Mouse (Mus musculus): ENCODE measurements around the gene Cnga3. TPM values are rescaled to one million over a fixed set of nuclear protein-coding genes. Genes with fewer than 3 reads are reported as not detected.

Cnga3 gene
- polyA plus RNA-seq, 1 experiment from 2014 or later = not detected

DNA sequence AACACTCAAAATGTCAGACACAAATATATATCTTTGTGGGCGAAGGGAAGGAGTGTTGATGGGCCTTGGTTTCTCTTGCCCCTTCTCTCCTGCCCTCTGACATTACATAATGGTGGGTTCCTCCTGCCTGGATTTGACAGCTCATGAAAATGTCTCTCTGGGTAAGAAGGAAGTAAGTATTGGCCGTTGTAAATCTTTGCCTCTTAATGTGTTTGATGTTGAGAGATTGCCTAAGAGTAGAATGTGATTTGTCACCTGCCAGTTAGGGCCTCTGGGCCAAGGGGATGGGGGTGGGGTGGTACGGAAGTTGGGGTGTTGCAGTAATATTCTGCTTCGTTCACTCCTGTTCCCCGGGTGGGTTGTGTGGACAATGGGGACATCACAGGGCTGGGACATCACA, 86.4 kb downstream of the Cnga3 start:
- 0% methylated on average over 4 of the region's 5 CpGs for WGBS (ENCODE audit: missing documents)
- Histone ChIP-seq H3K4me3 (ENCODE audit: inconsistent target) (peak overlapping the region; percentile 74), H3K27ac (peak overlapping the region; percentile 71), H3K36me3 (ENCODE audit: inconsistent target) (no peaks in the 10 kb centered on the region), H3K79me2 (ENCODE audit: inconsistent target) (peaks cover 56% of the 10 kb centered on the region)

DNA sequence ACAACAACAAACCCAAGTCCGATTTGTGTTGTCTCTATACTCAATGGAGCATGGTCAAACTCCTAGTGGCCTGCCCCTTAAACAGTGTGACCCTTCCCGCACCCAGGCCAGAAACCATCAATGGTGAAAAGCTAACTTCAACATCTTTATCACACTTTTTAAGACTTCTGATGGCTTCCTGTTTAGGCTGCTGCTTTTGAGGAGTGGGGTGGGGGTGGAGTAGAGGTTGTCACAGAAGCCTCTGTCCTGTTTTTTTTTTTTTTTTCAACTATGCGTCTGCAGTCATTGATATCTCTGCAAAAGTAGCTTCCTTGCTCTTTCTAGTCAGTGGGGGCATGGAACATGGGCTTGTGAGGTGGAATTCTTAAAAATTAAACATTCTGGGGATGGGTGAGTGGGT, 88.6 kb downstream of the Cnga3 start:
- WGBS (ENCODE audit: missing documents) = 87% methylated on average over 3 of the region's 3 CpGs
- H3K4me3 ChIP-seq (ENCODE audit: inconsistent target) = no peak overlapping the region

DNA sequence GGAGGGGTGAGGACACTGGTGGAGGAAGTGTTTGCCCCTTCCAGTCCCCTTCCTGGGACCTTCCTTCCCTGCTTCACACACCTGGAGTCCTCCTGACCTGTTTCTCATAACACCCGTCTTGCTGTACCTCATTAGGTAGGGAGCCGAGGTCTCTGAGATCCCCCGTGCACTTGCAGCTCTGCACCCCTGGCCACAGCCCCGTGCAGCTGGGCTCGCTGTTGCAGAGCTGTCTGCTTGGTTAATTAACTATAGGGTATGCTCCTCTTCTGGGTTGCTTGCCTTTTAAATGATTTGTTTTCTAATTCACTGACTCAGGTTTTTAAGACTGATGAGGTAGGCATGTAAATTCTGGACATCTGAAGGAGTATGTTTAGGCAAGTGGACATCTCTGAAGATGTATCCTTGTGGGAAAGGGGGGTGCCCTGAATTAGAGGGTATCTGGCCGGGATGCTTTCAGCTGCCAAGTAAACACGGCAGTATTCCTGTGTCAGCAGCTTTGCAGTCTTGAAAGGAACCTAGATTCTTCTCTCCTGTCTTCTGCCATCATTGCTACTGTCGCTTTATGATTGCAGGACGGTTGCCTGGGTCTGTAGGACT, 91.6 kb downstream of the Cnga3 start:
- Histone ChIP-seq H3K4me3 (ENCODE audit: inconsistent target) (no peak overlapping the region), H3K79me2 (ENCODE audit: inconsistent target) (peaks cover 100% of the 10 kb centered on the region), H3K36me3 (ENCODE audit: inconsistent target) (no peaks in the 10 kb centered on the region), H3K27ac (no peak overlapping the region)
- 84% methylated on average over 9 of the region's 9 CpGs for WGBS (ENCODE audit: missing documents)

More for the DNA sequence above, 88.6 kb downstream of the Cnga3 start:
- H3K36me3 ChIP-seq (ENCODE audit: inconsistent target) = no peaks in the 10 kb centered on the region
- H3K27ac ChIP-seq = no peak overlapping the region
- peaks cover 78% of the 10 kb centered on the region for H3K79me2 ChIP-seq (ENCODE audit: inconsistent target)

DNA sequence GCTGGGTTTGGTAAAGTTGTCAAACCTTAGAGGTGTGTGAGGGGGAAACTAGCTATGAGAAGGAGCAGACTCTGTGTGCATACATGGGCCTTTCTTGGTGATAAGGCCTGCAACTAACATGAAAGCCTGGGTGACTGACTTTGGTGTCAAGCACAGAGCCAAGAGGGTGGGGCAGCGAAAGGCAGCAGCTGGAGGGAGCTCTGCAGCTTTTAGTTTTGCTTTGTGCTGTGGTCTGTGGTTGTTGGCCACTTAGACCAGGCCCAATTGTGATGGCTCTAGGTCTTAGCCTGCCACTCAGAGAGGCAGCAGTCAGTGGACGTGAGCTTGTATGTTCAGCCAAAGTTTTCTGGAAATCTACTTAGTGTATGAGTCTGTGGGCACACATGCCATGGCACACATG, 93.4 kb downstream of the Cnga3 start:
- H3K27ac ChIP-seq = peak overlapping the region; percentile 60
- no peaks in the 10 kb centered on the region for H3K36me3 ChIP-seq (ENCODE audit: inconsistent target)
- no peak overlapping the region for H3K4me3 ChIP-seq (ENCODE audit: inconsistent target)
- H3K79me2 ChIP-seq (ENCODE audit: inconsistent target) = peaks cover 100% of the 10 kb centered on the region
- WGBS (ENCODE audit: missing documents) = 67% methylated on average over 2 of the region's 2 CpGs

DNA sequence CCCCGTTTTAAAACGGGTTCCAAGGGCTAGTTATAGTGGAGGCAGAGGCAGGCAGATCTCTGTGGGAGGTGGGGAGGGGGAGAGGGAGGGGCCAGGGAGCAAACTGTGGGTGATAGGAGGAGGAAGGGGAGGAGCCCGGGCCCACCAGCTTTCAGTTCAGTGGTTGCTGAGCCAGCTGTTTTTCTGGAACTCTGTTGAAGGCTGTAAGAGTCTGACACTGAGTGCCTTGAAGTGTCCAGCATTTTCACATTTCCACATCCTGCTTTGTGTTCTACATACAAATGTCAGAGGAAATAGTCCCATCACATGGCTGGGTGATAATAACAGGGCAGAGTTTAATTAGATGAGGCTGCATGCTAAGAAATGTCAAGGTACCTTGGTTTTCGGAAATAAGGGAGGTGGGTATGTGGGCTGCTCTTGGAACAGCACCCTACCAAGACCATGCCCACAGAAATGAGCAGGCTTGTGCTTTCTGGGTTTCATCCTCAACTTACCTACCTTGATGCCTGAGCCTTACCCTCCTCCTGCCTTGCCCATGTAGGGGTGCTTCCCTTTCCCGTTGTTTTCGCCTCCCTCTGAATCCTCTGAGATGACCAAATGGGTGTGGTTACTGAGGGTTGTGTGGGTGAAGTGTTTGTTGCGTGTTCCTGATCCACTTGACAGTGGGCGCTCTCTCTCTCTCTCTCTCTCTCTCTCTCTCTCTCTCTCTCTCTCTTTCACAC, 93.9 kb downstream of the Cnga3 start:
- Histone ChIP-seq H3K27ac (peak overlapping the region; percentile 60), H3K36me3 (ENCODE audit: inconsistent target) (no peaks in the 10 kb centered on the region), H3K79me2 (ENCODE audit: inconsistent target) (peaks cover 100% of the 10 kb centered on the region), H3K4me3 (ENCODE audit: inconsistent target) (no peak overlapping the region)
- 36% methylated on average over 8 of the region's 8 CpGs for WGBS (ENCODE audit: missing documents)

DNA sequence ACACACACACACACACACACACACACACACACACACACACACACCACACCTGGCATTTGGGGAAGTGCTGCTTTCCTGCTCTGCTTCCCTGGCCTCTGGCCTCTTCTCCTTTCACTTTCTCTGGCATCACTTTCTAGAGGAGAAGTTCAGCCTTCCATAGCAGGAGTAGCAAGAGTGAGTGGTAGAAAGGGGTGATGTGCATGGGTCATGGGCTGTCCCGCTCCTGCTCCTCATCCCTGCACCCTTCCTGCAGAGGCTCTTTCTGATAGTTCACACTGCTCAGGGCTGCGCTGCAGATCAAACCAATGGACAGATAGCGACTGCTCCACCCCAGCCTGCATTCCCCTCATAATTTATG, 94.5 kb downstream of the Cnga3 start:
- H3K79me2 ChIP-seq (ENCODE audit: inconsistent target) = peaks cover 100% of the 10 kb centered on the region
- H3K36me3 ChIP-seq (ENCODE audit: inconsistent target) = no peaks in the 10 kb centered on the region
- no peak overlapping the region for H3K4me3 ChIP-seq (ENCODE audit: inconsistent target)
- 39% methylated on average over 3 of the region's 3 CpGs for WGBS (ENCODE audit: missing documents)
- no peak overlapping the region for H3K27ac ChIP-seq

DNA sequence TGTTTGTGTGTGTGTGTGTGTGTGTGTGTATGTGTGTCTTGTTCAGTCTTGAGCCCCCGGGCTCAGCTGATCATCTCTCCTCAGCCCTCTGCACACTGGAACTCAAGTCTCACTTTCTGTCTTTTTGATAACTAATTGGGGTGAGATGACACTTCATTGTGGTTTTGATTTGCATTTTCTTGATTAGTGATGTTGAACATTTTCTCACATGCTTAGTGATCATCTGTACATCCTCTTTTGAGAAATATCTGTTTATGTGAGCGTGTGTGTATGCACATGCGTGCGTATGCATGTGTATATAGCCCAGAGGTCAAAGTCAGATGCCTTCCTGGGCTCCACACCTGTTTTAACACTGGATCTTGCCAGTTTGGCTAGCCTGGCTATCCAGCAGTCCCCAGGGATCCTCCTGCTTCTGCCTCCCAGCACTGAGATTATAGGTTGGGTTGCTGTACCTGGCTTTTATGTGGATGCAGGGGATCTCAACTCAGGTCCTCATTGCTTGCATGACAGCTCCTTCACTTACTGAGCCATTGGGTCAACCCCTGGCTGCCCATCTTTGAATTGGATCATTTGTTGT, 95.8 kb downstream of the Cnga3 start:
- 100% methylated on average over 4 of the region's 4 CpGs for WGBS (ENCODE audit: missing documents)
- Histone ChIP-seq H3K79me2 (ENCODE audit: inconsistent target) (peaks cover 98% of the 10 kb centered on the region), H3K4me3 (ENCODE audit: inconsistent target) (no peak overlapping the region), H3K27ac (no peak overlapping the region), H3K36me3 (ENCODE audit: inconsistent target) (no peaks in the 10 kb centered on the region)

Other genes with a start within 250 kb of the Cnga3 start
- gene Vwa3b, start 187.8 kb upstream of the Cnga3 start, polyA plus RNA-seq (2018) = not detected in 3 replicates
- gene Inpp4a, start 85.4 kb downstream of the Cnga3 start, polyA plus RNA-seq (2018) = 13.9 to 36.0 TPM (median 22.9 TPM) in 3 replicates
- gene Coa5, start 215.7 kb downstream of the Cnga3 start, polyA plus RNA-seq (2018) = 65.7 to 107 TPM (median 99.8 TPM) in 3 replicates
- 36.9 to 85.7 TPM (median 64.5 TPM) in 3 replicates for gene Unc50, start 215.7 kb downstream of the Cnga3 start, polyA plus RNA-seq (2018)

Data from macrophage (primary cell).